Mouse (Mus musculus): Measurements from ENCODE around the gene Tmem135.
A peak's percentile ranks its signal among the peaks of the same experiment; 100 is the strongest.

The Tmem135 gene

GRCm38 (mm10) chr7:89203144-89203543, 200.9 kb downstream of the Tmem135 start:
- no peak for DNase-seq (ENCODE audit: extremely low read depth, insufficient read length, low spot score)

- DNase-seq (ENCODE audit: extremely low read depth, insufficient read length, low spot score), result no peak
Observed at GRCm38 (mm10) chr7:89201954-89202353, 202.1 kb downstream of the Tmem135 start.

- no peak for DNase-seq (ENCODE audit: extremely low read depth, insufficient read length, low spot score)
Observed at GRCm38 (mm10) chr7:89198499-89198898, 205.5 kb downstream of the Tmem135 start.

DNA sequence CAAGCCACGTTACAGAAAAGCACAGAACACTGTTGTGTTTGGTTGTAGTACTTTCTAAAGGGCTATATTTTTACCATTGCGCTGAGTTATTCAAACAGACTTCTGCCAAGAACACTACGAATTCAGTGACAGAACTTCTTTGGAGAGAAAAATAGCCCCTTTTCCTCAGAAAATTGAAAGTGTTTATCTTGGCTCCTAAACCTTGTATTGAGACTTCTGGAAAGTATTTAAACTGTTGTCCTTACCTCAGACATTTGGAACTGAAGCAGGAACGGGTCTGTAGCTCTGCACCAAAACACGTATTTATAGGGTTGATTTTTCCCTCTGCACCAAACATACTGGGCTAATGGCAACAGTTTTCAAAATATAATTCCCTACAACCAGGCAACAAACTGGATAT, 210.6 kb downstream of the Tmem135 start:
- no peak for DNase-seq (ENCODE audit: extremely low read depth, insufficient read length, low spot score)

- DNase-seq (ENCODE audit: extremely low read depth, insufficient read length, low spot score), result no peak
Observed at GRCm38 (mm10) chr7:89183928-89184327, 220.1 kb downstream of the Tmem135 start.

GRCm38 (mm10) chr7:89182943-89183342, 221.1 kb downstream of the Tmem135 start:
- DNase-seq (ENCODE audit: extremely low read depth, insufficient read length, low spot score), result no peak

- DNase-seq (ENCODE audit: extremely low read depth, insufficient read length, low spot score), result no peak
Observed at GRCm38 (mm10) chr7:89181285-89181684, 222.7 kb downstream of the Tmem135 start.

DNA sequence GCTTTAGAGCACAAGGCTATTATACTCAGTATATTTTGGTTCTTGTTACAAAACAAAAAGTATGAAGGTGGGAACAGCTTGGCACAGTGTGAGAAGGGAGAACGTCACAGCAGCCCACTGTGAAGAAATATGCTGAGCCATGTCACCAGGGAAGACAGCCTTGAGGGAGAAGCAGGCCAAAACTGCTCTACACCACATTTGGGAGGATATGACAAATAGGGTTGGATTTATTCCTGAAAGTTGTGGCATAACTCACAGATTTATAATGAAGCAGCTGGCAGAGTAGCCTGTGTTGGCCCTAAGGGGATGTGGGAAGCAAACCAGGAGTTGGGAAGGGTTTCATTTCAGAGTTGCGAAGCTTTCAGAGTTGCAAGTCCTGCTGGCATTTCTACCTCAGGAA, 225.4 kb downstream of the Tmem135 start:
- peak; percentile 72 for DNase-seq (ENCODE audit: extremely low read depth, insufficient read length, low spot score)

DNA sequence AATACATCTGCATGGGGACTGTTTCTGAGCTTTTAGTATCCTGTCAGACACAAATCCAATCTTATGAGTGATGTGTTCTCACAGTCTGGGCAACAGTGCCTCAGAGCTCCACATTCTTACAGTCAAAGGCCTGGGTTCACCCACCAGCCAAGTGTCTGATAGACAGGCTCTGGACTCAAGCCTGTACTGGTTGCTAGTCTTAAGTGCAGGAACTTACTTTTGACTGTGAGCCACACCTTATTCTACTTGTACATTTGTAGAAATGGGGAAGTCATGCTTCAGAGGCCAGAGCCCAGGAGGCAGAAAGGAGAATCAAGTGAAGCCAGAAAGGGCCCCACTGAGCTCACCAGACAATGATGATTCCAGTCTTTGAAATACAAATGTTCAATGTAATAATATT, 226.1 kb downstream of the Tmem135 start:
- peak; percentile 34 for DNase-seq (ENCODE audit: extremely low read depth, insufficient read length, low spot score)

DNA sequence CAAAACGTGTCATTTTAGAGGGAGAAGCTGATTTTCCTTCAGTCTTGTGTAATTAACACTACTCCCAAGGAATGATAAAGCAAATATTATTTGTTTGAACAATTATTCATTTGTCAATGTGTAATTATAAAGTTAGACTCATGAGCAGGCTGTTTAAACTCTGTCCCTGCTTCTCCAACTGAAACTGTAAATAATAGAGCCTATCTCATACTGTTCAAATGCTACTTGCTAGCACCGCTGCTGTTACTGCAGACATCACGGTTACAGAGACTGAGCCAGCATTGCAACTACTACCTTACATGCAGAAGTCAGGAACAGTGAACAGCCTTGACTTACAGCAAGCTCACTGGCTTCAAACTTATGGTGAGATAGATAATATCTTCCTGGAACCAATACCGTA, 229.6 kb downstream of the Tmem135 start:
- DNase-seq (ENCODE audit: extremely low read depth, insufficient read length, low spot score), result no peak

DNA sequence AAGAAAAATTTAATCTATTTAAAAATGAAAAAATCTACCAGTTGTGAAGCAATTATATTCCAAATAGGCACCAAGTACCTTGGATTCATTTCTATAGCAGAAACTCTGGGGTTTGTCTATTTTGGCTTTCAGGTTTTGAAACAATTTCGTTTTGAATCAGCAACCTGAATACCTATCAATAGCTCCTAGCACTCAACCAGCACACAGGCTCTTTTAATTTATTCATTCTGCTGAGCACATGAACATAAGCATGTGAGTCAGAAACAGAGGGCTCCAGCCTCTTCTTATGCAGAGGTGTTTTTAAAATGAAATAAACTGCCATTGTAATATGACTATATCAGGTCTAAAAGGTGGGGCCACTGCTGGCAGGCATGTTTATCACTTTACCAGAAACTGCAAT, 231.0 kb downstream of the Tmem135 start:
- DNase-seq (ENCODE audit: extremely low read depth, insufficient read length, low spot score), result no peak

DNA sequence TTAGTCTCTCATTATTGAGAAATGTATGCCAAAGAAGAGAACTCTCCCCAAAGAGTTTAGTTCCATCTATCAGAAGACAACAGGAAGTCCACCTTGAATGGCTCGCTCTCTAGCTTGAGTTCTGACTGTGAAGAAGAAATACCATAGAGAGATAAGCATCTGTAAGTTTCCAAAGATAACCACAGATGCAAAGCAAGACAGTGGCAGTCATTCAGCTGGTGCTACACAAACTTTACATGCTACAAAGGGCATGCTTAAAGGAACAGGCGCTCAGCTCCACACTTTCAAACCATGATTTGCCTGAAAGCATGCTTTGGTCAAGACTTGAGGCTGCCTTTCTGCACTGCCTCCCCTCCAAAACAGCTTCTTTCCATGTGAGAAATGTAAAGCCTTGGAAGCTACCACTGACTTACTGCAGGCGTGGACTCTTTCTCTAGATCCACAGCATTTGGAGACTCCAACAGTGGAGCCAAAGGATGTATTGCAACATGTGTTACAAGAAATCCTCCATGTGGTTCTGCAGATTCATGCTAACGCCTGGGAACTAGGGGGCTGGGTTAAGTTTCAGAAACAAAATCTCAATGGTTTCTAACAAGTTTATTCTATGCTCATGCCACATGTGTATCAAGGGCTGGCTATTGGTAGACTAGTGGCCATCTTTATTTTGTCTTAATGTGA, 232.1 kb downstream of the Tmem135 start:
- DNase-seq (ENCODE audit: extremely low read depth, insufficient read length, low spot score), result no peak

DNA sequence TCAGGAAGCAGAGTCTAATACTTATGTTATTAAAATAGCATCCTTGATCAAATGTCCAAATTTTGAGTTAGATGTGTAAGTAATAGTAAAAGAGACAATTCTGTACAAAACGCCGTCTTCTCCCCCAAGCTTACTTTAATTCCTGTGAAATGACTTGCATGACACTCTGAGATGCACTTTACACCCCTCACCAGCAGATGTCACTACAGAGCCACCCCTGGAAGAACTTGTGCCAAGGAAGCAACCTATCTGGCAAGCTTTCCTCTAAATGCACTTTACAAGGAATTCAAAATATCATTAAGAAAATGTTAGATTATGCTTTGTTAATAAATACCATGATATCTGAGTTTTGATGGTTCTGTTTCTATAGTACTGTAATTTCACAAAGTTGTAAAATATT, 235.4 kb downstream of the Tmem135 start:
- peak; percentile 19 for DNase-seq (ENCODE audit: extremely low read depth, insufficient read length, low spot score)

- DNase-seq (ENCODE audit: extremely low read depth, insufficient read length, low spot score), result no peak
Observed at GRCm38 (mm10) chr7:89165528-89165927, 238.5 kb downstream of the Tmem135 start.

DNA sequence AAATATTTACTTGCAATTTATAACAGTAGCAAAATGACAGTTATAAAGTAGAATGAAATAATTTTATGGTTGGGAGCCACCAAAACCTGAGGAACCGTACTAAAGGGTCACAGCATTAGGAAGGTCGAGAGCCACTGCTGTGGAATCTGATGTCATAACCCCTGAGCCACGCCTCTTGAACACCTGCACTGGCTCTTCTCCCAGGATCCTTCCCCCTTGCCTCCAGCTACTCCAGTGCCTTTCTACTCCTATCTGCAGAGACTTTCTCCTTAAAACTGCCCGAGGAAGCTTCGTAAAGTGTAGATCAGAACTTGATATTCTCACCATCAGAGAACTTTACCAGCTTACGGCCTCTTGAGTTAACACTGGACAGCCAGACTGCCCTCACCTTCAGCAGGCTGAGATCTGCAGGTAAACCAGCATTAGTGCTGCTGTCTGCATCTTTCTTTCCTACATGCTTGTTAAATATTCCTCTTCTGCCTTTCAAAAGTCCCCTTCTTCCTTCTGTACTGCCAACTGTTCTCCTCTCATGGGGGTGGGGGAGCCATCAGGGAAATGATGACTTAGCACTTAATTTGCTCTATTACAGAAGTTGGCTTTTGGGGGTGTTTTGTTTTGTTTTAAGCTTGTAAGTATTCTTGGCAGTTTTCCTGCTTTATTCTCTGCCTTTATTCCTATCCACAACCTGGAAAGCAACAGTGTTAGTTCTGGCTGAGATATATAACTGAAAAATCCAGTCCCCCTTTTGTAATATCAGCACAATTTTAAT, 242.2 kb downstream of the Tmem135 start:
- DNase-seq (ENCODE audit: extremely low read depth, insufficient read length, low spot score), result no peak

- no peak for DNase-seq (ENCODE audit: extremely low read depth, insufficient read length, low spot score)
Observed at GRCm38 (mm10) chr7:89157356-89157755, 246.7 kb downstream of the Tmem135 start.

DNA sequence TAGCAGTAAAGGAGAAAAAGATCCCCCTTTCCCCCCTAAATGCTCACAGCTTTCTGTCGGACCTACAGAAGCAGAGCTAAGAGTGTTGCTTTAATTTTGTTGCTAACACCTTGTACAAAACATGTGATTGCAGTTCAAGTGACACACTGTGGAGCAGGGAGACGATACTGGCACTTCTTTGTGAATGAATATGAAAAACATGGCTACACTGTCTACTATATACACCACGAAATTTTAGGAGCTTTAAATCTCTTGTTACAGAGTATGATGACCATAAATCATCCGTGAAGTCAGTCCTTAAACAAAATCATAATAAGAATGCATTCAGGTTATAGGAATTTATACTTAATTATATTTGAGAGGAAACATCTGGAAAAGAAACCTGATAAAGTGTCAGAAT, 247.4 kb downstream of the Tmem135 start:
- no peak for DNase-seq (ENCODE audit: extremely low read depth, insufficient read length, low spot score)

GRCm38 (mm10) chr7:89155741-89156140, 248.3 kb downstream of the Tmem135 start:
- DNase-seq (ENCODE audit: extremely low read depth, insufficient read length, low spot score), result no peak

GRCm38 (mm10) chr7:89155223-89155622, 248.8 kb downstream of the Tmem135 start:
- DNase-seq (ENCODE audit: extremely low read depth, insufficient read length, low spot score), result no peak

GRCm38 (mm10) chr7:89151345-89151744, 252.7 kb downstream of the Tmem135 start:
- DNase-seq (ENCODE audit: extremely low read depth, insufficient read length, low spot score), result no peak

GRCm38 (mm10) chr7:89140640-89141300, 263.3 kb downstream of the Tmem135 start:
- DNase-seq (ENCODE audit: extremely low read depth, insufficient read length, low spot score), result no peak
